Mouse (Mus musculus): ENCODE data around the gene Large2. TPM values are rescaled to one million over a fixed set of nuclear protein-coding genes. Genes with fewer than 3 reads are reported as not detected.

The Large2 gene
- polyA plus RNA-seq, 1 experiment = 1.9 TPM

DNA sequence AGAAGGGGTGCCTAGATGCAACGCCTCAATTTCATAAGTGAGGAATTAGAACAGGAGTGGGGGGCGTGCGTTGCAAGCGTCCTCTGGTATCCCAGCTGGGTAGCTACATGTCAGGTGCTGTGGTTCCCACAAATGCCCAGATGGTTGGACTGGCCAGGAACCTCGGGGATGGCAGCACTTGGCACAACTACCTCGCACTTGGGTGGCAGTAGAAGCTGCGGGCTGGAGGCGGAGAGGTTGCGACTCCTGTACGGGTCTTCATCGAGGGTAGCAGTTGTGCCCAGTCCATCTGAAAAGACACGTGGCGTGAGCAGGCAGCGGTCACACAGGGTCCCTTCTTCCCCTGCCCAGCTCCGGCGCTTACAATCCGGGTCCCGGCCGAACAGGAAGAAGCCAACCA lies 4.3 kb downstream of the Large2 start:
- Histone ChIP-seq H3K27ac (replicated peaks; ENCODE audit: low read depth, low read length) (no peak overlapping the region), H3K4me3 (ENCODE audit: insufficient read depth, low read depth, low read length) (peak overlapping the region; percentile 25; the same call in 1 of the 2 replicates), H3K4me1 (ENCODE audit: control insufficient read depth, insufficient read depth, insufficient read length, low read length) (peaks cover 13% of the 10 kb centered on the region)

DNA sequence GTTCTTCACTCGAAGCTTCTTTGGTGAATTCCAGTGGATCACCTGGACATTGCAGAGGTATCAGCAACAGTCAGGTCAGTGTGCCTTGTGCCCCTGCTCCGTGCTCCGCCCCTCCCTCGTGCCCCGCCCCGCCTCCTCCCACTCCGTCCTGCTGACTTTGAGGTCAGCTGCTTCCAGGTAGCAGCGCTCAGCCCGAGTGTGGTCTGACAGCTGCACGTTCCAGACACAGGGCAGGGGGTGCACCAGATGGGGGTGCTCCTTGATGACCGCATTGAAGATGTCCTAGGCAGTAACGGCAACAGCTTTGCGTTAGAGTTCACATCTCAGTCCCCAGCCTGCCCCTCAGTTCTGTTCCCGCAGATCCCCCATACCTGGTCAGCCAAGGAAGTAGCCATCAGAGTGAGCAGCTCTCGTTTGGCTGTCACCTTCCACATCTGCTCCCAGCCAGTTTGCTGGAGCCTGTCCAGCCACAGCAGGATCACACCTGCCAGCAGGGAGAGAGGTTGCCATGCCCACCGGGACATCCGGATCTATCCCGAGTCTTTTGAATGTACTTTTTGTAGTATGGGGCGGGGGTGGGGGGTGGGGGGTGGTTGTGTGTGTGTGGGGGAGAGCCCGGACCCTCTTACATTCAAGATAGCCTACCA lies 7.2 kb downstream of the Large2 start:
- peaks cover 4% of the 10 kb centered on the region for H3K4me1 ChIP-seq (ENCODE audit: control insufficient read depth, insufficient read depth, insufficient read length, low read length)
- H3K27ac ChIP-seq (replicated peaks; ENCODE audit: low read depth, low read length) = no peak overlapping the region
- no peak overlapping the region for H3K4me3 ChIP-seq (ENCODE audit: insufficient read depth, low read depth, low read length)

DNA sequence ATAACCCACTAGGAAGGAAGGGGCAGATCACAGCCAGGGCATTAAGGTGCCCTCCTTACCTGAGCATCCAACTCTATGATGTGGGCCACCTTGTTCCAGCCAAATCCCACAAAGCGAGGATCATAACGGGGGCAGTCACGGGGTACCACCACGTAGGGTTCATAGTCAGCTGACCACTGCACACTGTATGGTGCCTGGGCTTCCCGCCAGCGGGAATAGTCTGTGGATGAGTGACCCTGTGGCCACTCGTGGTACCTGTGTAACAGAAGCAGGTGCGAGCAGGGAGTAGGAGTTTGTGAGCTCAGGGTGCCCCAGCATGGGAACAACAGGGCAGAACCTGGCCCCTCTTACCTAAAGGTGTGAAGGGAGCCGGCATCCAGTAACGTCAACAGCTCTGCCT lies 9.1 kb downstream of the Large2 start:
- Histone ChIP-seq H3K4me1 (ENCODE audit: control insufficient read depth, insufficient read depth, insufficient read length, low read length) (no peaks in the 10 kb centered on the region), H3K27ac (replicated peaks; ENCODE audit: low read depth, low read length) (no peak overlapping the region), H3K4me3 (ENCODE audit: insufficient read depth, low read depth, low read length) (no peak overlapping the region)

GRCm38 (mm10) chr2:92364086-92364485 lies 10.6 kb downstream of the Large2 start:
- Histone ChIP-seq H3K4me1 (ENCODE audit: control insufficient read depth, insufficient read depth, insufficient read length, low read length) (no peaks in the 10 kb centered on the region), H3K27ac (replicated peaks; ENCODE audit: low read depth, low read length) (no peak overlapping the region)

DNA sequence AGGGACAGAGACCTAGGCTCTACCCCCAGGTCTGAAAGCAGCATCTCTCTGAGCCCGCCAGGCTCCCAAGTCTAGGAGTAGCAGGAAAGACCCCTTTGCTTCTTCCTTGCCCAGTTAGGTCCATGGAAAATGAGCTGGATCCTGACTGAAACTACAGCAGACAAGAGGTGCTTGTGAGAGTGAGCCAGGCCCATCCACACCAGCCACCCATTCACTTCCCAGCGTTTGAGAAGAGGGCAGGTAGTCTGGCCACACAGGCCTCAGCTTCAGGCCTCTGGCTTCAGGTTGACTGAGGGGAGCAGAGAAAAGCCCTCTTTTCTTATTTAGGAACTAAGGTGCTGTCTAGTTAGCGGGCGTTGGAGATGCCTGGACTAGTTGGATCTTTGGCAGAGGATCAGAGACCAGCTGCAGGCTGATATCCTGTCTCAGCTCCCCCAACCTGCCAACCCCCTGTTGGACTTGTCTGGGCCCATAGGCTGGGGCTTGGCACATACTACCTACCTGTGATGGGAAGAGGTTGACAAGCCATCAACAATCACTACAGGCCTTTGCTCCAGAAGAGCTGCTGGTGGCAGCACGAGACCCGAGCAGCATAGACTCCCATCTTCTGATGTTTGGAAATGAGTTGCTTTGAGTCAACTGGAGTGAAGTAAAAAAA lies 12.0 kb downstream of the Large2 start:
- Histone ChIP-seq H3K4me1 (ENCODE audit: control insufficient read depth, insufficient read depth, insufficient read length, low read length) (no peaks in the 10 kb centered on the region), H3K27ac (replicated peaks; ENCODE audit: low read depth, low read length) (no peak overlapping the region), H3K4me3 (ENCODE audit: insufficient read depth, low read depth, low read length) (no peak overlapping the region)

More at GRCm38 (mm10) chr2:92364086-92364485, 10.6 kb downstream of the Large2 start:
- H3K4me3 ChIP-seq (ENCODE audit: insufficient read depth, low read depth, low read length) = no peak overlapping the region

DNA sequence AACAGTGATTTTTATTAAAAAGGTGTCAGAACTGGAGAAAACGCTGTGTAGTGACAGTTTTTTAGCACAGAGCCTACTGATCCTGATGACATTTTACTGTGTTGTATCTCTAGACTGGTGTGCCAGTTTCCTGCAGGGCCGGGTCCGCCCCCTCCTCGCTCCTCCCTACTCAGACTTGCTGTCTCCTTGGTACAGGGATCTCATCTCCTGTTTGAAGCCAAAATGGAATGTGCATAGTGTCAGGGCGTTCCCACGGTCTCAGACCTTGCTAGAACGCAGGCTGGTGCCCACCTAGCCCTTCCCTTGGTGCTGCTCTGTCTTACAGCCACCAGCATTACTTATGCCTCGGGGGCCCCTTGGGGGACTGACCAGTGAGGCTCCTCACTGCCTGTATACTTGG lies 12.9 kb downstream of the Large2 start:
- H3K27ac ChIP-seq (replicated peaks; ENCODE audit: low read depth, low read length) = no peak overlapping the region

GRCm38 (mm10) chr2:92360893-92361292 lies 13.8 kb downstream of the Large2 start:
- no peak overlapping the region for H3K4me3 ChIP-seq (ENCODE audit: insufficient read depth, low read depth, low read length)
- no peak overlapping the region for H3K27ac ChIP-seq (replicated peaks; ENCODE audit: low read depth, low read length)
- no peaks in the 10 kb centered on the region for H3K4me1 ChIP-seq (ENCODE audit: control insufficient read depth, insufficient read depth, insufficient read length, low read length)

More for the DNA sequence above, 12.9 kb downstream of the Large2 start:
- H3K4me1 ChIP-seq (ENCODE audit: control insufficient read depth, insufficient read depth, insufficient read length, low read length) = no peaks in the 10 kb centered on the region
- no peak overlapping the region for H3K4me3 ChIP-seq (ENCODE audit: insufficient read depth, low read depth, low read length)

DNA sequence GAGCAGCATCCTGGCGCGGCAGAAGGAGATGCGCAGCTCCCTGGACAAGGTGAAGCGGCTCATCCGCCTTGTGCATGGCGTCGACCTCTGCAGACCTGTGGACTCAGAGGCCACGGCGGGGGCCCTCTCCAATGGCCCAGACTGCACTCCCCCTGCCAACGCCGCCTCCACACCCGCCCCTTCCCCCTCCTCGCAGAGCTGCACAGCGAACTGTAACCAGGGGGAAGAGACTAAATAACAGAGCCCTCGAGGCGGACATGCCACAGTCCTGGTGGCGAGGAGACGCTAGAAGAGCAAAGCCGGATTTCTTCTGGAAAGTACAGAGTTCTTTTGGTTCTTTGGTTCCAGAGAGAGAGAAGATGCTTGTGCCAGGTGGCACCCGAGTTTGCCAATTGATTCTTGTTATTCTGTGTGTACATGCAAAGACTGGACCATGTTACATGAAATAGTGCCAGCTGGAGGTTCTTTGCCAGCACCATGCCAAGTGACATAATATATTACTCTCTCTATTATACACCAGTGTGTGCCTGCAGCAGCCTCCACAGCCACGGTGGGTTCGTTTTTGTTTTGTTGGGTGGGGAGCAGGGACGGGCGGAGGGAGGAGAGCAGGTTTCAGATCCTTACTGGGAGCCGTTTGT lies 14.4 kb downstream of the Large2 start:
- H3K27ac ChIP-seq (replicated peaks; ENCODE audit: low read depth, low read length) = no peak overlapping the region
- no peaks in the 10 kb centered on the region for H3K4me1 ChIP-seq (ENCODE audit: control insufficient read depth, insufficient read depth, insufficient read length, low read length)
- H3K4me3 ChIP-seq (ENCODE audit: insufficient read depth, low read depth, low read length) = no peak overlapping the region

DNA sequence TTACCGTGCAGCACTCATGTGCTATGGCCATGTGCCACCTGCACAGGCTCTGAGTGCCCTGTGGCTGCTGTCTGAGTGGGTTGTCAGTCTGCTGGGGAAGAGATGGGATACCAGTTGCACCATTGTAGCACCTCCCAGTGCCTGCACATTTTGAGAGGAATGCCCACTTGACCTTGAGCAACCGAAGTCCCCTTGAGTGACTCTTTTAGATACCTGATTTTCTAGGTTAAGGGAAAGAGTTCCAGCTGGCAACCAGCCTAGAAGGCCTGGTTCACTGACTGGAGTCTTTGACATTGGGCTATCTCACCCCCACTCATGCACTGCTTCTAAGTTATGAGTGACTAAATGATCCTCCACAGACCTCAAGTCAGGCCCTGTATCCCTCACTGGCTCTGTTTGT lies 15.4 kb downstream of the Large2 start:
- Histone ChIP-seq H3K4me1 (ENCODE audit: control insufficient read depth, insufficient read depth, insufficient read length, low read length) (no peaks in the 10 kb centered on the region), H3K27ac (replicated peaks; ENCODE audit: low read depth, low read length) (no peak overlapping the region), H3K4me3 (ENCODE audit: insufficient read depth, low read depth, low read length) (no peak overlapping the region)

- H3K27ac ChIP-seq (replicated peaks; ENCODE audit: low read depth, low read length) = peak overlapping the region; percentile 75
- H3K4me3 ChIP-seq (ENCODE audit: insufficient read depth, low read depth, low read length) = no peak overlapping the region
- H3K4me1 ChIP-seq (ENCODE audit: control insufficient read depth, insufficient read depth, insufficient read length, low read length) = peaks cover 9% of the 10 kb centered on the region
Measured at GRCm38 (mm10) chr2:92354224-92354623, 20.4 kb downstream of the Large2 start.

GRCm38 (mm10) chr2:92353402-92353801 lies 21.3 kb downstream of the Large2 start:
- peaks cover 9% of the 10 kb centered on the region for H3K4me1 ChIP-seq (ENCODE audit: control insufficient read depth, insufficient read depth, insufficient read length, low read length)
- H3K27ac ChIP-seq (replicated peaks; ENCODE audit: low read depth, low read length) = peak overlapping the region; percentile 33; the same call in 1 of the 2 replicates
- H3K4me3 ChIP-seq (ENCODE audit: insufficient read depth, low read depth, low read length) = no peak overlapping the region

- Histone ChIP-seq H3K4me3 (ENCODE audit: insufficient read depth, low read depth, low read length) (no peak overlapping the region), H3K27ac (replicated peaks; ENCODE audit: low read depth, low read length) (no peak overlapping the region), H3K4me1 (ENCODE audit: control insufficient read depth, insufficient read depth, insufficient read length, low read length) (peaks cover 9% of the 10 kb centered on the region)
Measured at GRCm38 (mm10) chr2:92350686-92351085, 24.0 kb downstream of the Large2 start.

DNA sequence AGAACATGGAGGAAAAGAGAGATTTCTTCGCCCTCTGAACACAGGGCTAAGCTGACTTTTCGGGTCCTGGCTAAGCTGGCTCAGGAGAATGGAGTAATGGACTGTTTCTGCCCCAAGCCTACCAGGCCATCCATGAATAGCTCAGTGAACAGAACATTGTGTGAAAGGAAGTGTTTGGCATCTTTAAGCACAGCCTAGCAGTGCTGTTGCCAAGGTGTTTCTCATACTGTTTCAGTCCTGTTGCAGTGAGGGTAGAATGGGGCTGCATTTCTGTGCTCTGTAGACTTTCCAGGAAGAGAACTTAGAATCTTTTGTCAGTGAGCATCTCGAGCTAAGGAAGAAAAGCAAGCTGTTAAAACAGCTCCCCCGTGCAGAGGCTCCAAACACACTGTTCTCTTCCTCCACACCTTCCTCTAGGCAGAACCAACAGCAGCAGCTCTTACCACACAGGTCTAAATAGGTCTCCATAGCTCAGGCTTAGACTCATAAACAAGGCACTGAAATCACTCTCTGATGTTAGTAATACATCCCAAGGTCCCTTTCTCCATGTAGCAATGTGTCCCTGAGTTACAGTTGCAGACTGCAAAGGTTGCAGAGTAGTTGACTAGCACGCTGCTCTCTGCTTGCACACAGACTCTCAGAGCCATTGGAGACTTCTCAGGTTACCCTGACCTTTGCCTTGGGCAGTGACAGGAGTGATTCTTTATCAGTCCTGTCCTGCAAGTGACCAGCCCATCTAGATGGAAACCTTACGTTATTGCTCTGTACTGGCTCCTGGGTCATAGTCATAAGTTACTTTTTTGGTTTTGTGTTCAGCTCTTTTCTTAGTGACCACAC lies 24.9 kb downstream of the Large2 start:
- Histone ChIP-seq H3K4me3 (ENCODE audit: insufficient read depth, low read depth, low read length) (no peak overlapping the region), H3K4me1 (ENCODE audit: control insufficient read depth, insufficient read depth, insufficient read length, low read length) (peaks cover 9% of the 10 kb centered on the region), H3K27ac (replicated peaks; ENCODE audit: low read depth, low read length) (no peak overlapping the region)

DNA sequence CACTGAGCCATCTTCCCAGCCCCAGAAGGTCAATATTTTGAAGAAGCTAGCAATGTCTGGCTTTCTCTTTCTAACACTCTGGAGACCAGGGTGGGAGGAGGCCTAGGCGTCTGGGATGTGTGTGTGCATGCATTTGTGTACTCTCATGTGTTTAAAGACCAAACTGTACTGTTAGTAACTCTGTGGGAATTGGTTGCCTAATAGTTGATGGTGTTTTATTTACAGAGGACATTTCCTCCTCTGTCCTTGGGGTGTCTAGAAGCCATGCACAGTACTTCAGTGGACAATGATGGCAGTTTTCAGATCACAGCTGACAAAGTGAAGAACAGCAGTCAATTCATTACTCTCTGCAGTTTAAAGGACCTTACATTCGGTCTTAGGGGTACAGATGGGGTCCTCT lies 27.5 kb downstream of the Large2 start:
- Histone ChIP-seq H3K4me1 (ENCODE audit: control insufficient read depth, insufficient read depth, insufficient read length, low read length) (no peaks in the 10 kb centered on the region; the same call in 1 of the 2 replicates), H3K27ac (replicated peaks; ENCODE audit: low read depth, low read length) (no peak overlapping the region), H3K4me3 (ENCODE audit: insufficient read depth, low read depth, low read length) (no peak overlapping the region)

DNA sequence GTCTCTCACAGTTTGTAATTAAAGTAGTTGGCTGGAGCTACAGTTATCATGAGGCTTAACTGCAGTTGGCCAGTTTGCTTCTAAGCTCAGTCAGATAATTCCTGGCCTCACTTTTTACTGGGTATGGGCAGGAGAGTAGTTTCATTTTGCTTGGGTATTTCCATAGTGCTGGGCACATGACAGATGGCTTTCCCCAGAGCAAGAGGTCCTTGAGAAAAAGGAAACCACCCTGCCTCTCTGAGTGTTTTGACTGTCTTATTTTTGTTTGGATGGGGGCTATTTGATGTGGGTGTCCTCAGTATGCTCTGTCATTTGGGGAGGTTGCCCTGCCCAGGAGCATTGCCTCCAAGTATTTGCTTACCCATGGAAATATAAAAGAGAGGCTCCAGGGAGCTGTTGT lies 32.3 kb downstream of the Large2 start:
- H3K4me1 ChIP-seq (ENCODE audit: control insufficient read depth, insufficient read depth, insufficient read length, low read length) = no peaks in the 10 kb centered on the region
- no peak overlapping the region for H3K4me3 ChIP-seq (ENCODE audit: insufficient read depth, low read depth, low read length)
- no peak overlapping the region for H3K27ac ChIP-seq (replicated peaks; ENCODE audit: low read depth, low read length)
